Mouse (Mus musculus) myocyte (in vitro differentiated cells): ENCODE measurements at regions not wholly inside any gene's neighbourhood (a gene's known extent, or its start where the extent isn't known, plus 50 kb on each side); places are given as distances from the start of the nearest gene placed in this dataset.

Source experiments
- E2F4 ChIP-seq: IDR thresholded peaks from one replicate; pipeline ENCODE4 v1.6.1; 2011; ENCODE audit warnings: mild to moderate bottlenecking, control low read depth, moderate library complexity; ENCODE audit not compliant: insufficient read depth
- MAX ChIP-seq: IDR thresholded peaks from one replicate; pipeline ENCODE4 v1.6.1; 2011; ENCODE audit warnings: low read depth, mild to moderate bottlenecking, control low read depth
- POLR2A ChIP-seq: IDR thresholded peaks from one replicate; pipeline ENCODE4 v1.6.1; 2011; ENCODE audit warnings: low read depth, mild to moderate bottlenecking, control low read depth, moderate library complexity; ENCODE audit not compliant: insufficient read length
- POLR2AphosphoS2 ChIP-seq: IDR thresholded peaks from one replicate; pipeline ENCODE4 v1.6.1; 2011; ENCODE audit warnings: low read depth, control low read depth; ENCODE audit not compliant: insufficient read length
- TCF12 ChIP-seq: IDR thresholded peaks from one replicate; pipeline ENCODE4 v1.6.1; 2011; ENCODE audit warnings: mild to moderate bottlenecking, control low read depth; ENCODE audit not compliant: poor library complexity, insufficient read depth, severe bottlenecking
- TCF3 ChIP-seq: IDR thresholded peaks from one replicate; pipeline ENCODE4 v1.6.1; 2011; ENCODE audit warnings: low read depth, control low read depth; ENCODE audit not compliant: insufficient read length
- USF1 ChIP-seq: IDR thresholded peaks from one replicate; pipeline ENCODE4 v1.6.1; 2011; ENCODE audit warnings: low read depth, mild to moderate bottlenecking, control low read depth, moderate library complexity

DNA sequence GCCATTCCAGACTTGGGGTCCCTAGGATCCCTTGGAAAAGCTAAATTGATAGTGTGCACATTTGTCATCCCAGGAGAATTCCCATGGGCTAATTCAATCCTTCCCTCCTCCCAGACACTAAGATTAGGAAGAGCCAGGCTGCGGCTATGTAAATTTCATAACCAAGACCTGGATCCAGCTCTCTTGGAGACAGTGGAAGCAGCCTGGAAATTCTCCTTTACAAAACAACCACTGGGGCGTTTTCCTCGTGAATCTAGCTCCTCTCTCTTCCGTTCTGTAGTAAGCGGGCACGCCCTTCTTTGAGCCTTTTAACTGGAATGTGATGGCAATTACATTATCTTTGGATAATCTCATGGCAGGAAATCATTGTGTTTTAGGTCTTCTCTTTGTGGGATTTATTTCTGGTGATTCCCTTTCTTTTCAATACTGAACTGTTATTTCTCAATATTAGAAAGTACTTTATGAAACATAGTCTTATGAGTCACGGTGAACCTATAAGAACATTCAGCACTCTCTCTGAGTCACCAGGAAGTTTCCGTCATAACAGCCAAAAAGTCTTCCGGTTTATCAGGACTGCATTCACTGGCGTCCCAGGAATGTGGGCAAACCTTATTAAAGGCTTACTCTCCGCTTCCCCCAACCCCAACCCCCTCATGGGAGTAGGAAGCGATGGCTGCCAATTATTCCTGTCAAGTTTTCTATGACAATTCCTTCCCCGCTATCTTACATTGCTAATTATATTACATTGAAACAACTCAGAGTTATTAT lies 352.0 kb upstream of the Meis2 start:
- no peak for TF ChIP-seq MAX
- no peak for TF ChIP-seq USF1
- no peak for TF ChIP-seq TCF12
- no peak for TF ChIP-seq POLR2AphosphoS2
- no peak for TF ChIP-seq POLR2A
- no peak for TF ChIP-seq TCF3
- TF ChIP-seq E2F4: no peak
